In genomic region chr2:169760117-169760516, GRCm38 (mm10) we compare ENCODE assay signal across 18 mouse cellular contexts.
DNase-seq lines count a peak whose midpoint lies in the region; ATAC-seq and TF ChIP-seq lines count a peak whose summit lies in the region.
"Had no signal": no experiment of that assay in that cellular context is flagged by ENCODE, and none has a peak within 500 bp of the region (broad histone marks: within the 10 kb centered on the region; RNA-seq: fewer than 3 reads in every experiment).

No protein-coding gene starts in this region.

- no peak overlapping the region for H3K4me3 ChIP-seq in liver, adult 2 months (ENCODE audit: insufficient read depth, low read depth, low read length)
- no peak overlapping the region for H3K4me3 ChIP-seq in liver, embryonic 11.5 days (ENCODE audit: low read depth, low read length)
- H3K4me3 ChIP-seq: embryonic facial prominence, embryonic 15.5 days; heart, embryonic 15.5 days; hindbrain, embryonic 12.5 days; stomach, embryonic 15.5 days had no signal

- TF ChIP-seq CTCF in liver, adult 2 months (IDR thresholded peaks at IDR 0.05; ENCODE audit: low read depth, low read length), result peak; percentile 14; the same call in 1 of the 2 replicates

- H3K9ac ChIP-seq in liver, adult 2 months (ENCODE audit: low read depth, low read length), result no peak overlapping the region
- H3K9ac ChIP-seq in liver, embryonic 11.5 days (ENCODE audit: low read depth, low read length), result no peak overlapping the region
- H3K9ac ChIP-seq: embryonic facial prominence, embryonic 15.5 days; heart, embryonic 15.5 days; hindbrain, embryonic 12.5 days; stomach, embryonic 15.5 days had no signal

- no peaks in the 10 kb centered on the region for H3K36me3 ChIP-seq in liver, adult 2 months (ENCODE audit: control insufficient read depth, insufficient read depth, low read length)
- H3K36me3 ChIP-seq in liver, embryonic 11.5 days (ENCODE audit: control insufficient read depth, insufficient read depth, low read length), result no peaks in the 10 kb centered on the region
- H3K36me3 ChIP-seq: embryonic facial prominence, embryonic 15.5 days; heart, embryonic 15.5 days; hindbrain, embryonic 12.5 days; stomach, embryonic 15.5 days had no signal

- peaks cover 10% of the 10 kb centered on the region for H3K4me1 ChIP-seq in liver, adult 2 months (ENCODE audit: control insufficient read depth, insufficient read depth, low read length)
- no peaks in the 10 kb centered on the region for H3K4me1 ChIP-seq in liver, embryonic 11.5 days (replicated peaks; ENCODE audit: control insufficient read depth, insufficient read depth, low read length)
- H3K4me1 ChIP-seq: hindbrain, embryonic 12.5 days had no signal

- no peaks in the 10 kb centered on the region; the same call in 1 of the 2 replicates for H3K9me3 ChIP-seq in liver, embryonic 11.5 days (ENCODE audit: control insufficient read depth, low read length)
- H3K9me3 ChIP-seq: embryonic facial prominence, embryonic 15.5 days; heart, embryonic 15.5 days; stomach, embryonic 15.5 days had no signal

- DNase-seq in CD4-positive, CD25-positive, alpha-beta regulatory T cell, adult 2 months (ENCODE audit: low read depth, low spot score), result peak; percentile 26
- DNase-seq in liver, adult 2 months (ENCODE audit: extremely low read depth, low read depth, low spot score), result no peak
- no peak for DNase-seq in liver, embryonic 11.5 days (ENCODE audit: low spot score)
- DNase-seq in thymus, postnatal 14 days, result peak; percentile 19
- DNase-seq in thymus, postnatal 10 days (ENCODE audit: low spot score in 2 of 2), result no peak
- no peak for DNase-seq in spleen, postnatal 10 days (ENCODE audit: low spot score in 2 of 2)
- no peak for DNase-seq in T-cell, adult 2 months (ENCODE audit: low spot score)
- DNase-seq: adrenal gland, postnatal 14 days; cerebellum, adult 9-11 months; kidney, adult 2 months; kidney, postnatal 4 days; layer of hippocampus, postnatal 36 days; lung, adult 2 months had no signal

- no peak for TF ChIP-seq POLR2A in liver, adult 2 months (IDR thresholded peaks at IDR 0.05; ENCODE audit: extremely low read depth, insufficient read depth, low read length)

- H3K27ac ChIP-seq in liver, adult 2 months (replicated peaks; ENCODE audit: insufficient read depth, low read depth, low read length), result no peak overlapping the region
- no peak overlapping the region for H3K27ac ChIP-seq in liver, embryonic 11.5 days (ENCODE audit: low read depth, low read length)
- H3K27ac ChIP-seq: embryonic facial prominence, embryonic 15.5 days; heart, embryonic 15.5 days; hindbrain, embryonic 12.5 days; stomach, embryonic 15.5 days had no signal

- no peak overlapping the region for H3K4me2 ChIP-seq in liver, embryonic 11.5 days
- H3K4me2 ChIP-seq: embryonic facial prominence, embryonic 15.5 days; heart, embryonic 15.5 days; hindbrain, embryonic 12.5 days; stomach, embryonic 15.5 days had no signal

- no peaks in the 10 kb centered on the region for H3K27me3 ChIP-seq in liver, adult 2 months (ENCODE audit: control insufficient read depth, insufficient read depth, low read length)
- no peaks in the 10 kb centered on the region for H3K27me3 ChIP-seq in liver, embryonic 11.5 days (replicated peaks; ENCODE audit: control insufficient read depth, insufficient read depth, low read length)
- H3K27me3 ChIP-seq: embryonic facial prominence, embryonic 15.5 days; heart, embryonic 15.5 days; hindbrain, embryonic 12.5 days; stomach, embryonic 15.5 days had no signal

- no peak for ATAC-seq in CD4-positive, CD25-positive, alpha-beta regulatory T cell, adult 4 months
- ATAC-seq in liver, embryonic 11.5 days (replicated peaks; ENCODE audit: low FRiP score), result no peak

- WGBS in liver, adult 2 months, result 100% methylated on average over 1 of the region's 1 CpGs
- 95% methylated on average over 1 of the region's 1 CpGs for WGBS in liver, embryonic 11.5 days

- no peaks in the 10 kb centered on the region for H3K79me2 ChIP-seq in liver, adult 2 months (ENCODE audit: control insufficient read depth, insufficient read depth, low read length)

Comparison
In these comparisons a context has a peak if more than half of its experiments do, and no peak if none do; other contexts are left out.
1. DNase-seq: peak in CD4-positive, CD25-positive, alpha-beta regulatory T cell, adult 2 months (single experiment) and thymus, postnatal 14 days (single experiment); none in liver, adult 2 months (single experiment), liver, embryonic 11.5 days (single experiment), thymus, postnatal 10 days (0 of 2), spleen, postnatal 10 days (0 of 2) and T-cell, adult 2 months (single experiment).